Mouse (Mus musculus): ENCODE measurements around the gene Ift81. TPM values are rescaled to one million over a fixed set of nuclear protein-coding genes. Genes with fewer than 3 reads are reported as not detected.

The Ift81 gene
- polyA plus RNA-seq, 1 experiment from 2014 or later = 61.9 TPM

DNA sequence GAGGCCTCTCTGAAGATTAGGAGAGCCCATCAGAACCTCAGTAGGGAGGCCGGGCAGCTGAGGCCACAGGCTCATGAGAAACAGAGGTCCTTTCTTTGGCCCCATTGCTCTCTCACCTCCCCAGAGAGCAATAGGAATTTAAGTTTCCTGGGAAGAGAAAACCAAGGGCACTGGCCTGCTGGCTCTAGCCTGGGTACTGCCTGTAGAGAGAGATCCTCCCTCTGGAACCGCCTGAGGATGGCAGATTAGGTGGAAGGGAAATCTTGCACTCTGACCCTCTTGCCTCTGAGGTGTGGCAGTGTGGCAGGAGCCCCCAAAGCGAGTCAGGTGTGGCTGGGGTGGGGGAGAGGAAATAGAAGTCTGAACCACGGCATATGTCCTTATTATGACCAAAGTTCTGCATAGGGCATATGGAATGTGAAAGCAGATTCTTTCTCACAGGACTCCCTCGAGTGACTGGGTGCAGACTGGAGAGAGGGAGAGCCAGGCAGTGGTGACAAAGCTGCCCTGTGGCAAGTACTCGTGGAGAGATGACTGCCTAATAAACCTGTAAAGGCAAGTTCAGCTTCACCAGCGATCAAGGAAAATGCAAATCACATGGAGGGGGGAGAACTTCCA is 95.2 kb downstream of the Ift81 start:
- Histone ChIP-seq H3K27me3 (ENCODE audit: control insufficient read depth, insufficient read depth, low read length) (no peaks in the 10 kb centered on the region), H3K4me3 (replicated peaks; ENCODE audit: low read length) (no peak overlapping the region), H3K27ac (no peak overlapping the region), H3K9me3 (ENCODE audit: control insufficient read depth, low read length) (no peaks in the 10 kb centered on the region), H3K4me2 (replicated peaks) (no peak overlapping the region), H3K9ac (no peak overlapping the region), H3K4me1 (replicated peaks; ENCODE audit: control insufficient read depth, insufficient read depth, low read length) (peaks cover 2% of the 10 kb centered on the region; the same call in 1 of the 2 replicates), H3K36me3 (replicated peaks; ENCODE audit: control insufficient read depth, insufficient read depth) (no peaks in the 10 kb centered on the region)
- 55% methylated on average over 7 of the region's 7 CpGs for whole genome bisulfite sequencing
- DNase-seq (ENCODE audit: low spot score) (no peak), ATAC-seq (ENCODE audit: low FRiP score) (no peak)

- no peaks in the 10 kb centered on the region for H3K36me3 ChIP-seq (replicated peaks; ENCODE audit: control insufficient read depth, insufficient read depth)
- no peak overlapping the region for H3K4me3 ChIP-seq (replicated peaks; ENCODE audit: low read length)
- DNase-seq (ENCODE audit: low spot score) (no peak), ATAC-seq (ENCODE audit: low FRiP score) (no peak)
- H3K9ac ChIP-seq = no peak overlapping the region
- H3K27me3 ChIP-seq (ENCODE audit: control insufficient read depth, insufficient read depth, low read length) = no peaks in the 10 kb centered on the region
- peaks cover 8% of the 10 kb centered on the region for H3K4me1 ChIP-seq (replicated peaks; ENCODE audit: control insufficient read depth, insufficient read depth, low read length)
- H3K27ac ChIP-seq = no peak overlapping the region
- no peak overlapping the region for H3K4me2 ChIP-seq (replicated peaks)
- WGBS = 12% methylated on average over 8 of the region's 8 CpGs
- no peaks in the 10 kb centered on the region for H3K9me3 ChIP-seq (ENCODE audit: control insufficient read depth, low read length)
Measured at GRCm38 (mm10) chr5:122518247-122518646, 96.1 kb downstream of the Ift81 start.

- H3K4me2 ChIP-seq (replicated peaks) = no peak overlapping the region
- H3K9ac ChIP-seq = no peak overlapping the region
- no peak for ATAC-seq (ENCODE audit: low FRiP score)
- no peak for DNase-seq (ENCODE audit: low spot score)
- H3K36me3 ChIP-seq (replicated peaks; ENCODE audit: control insufficient read depth, insufficient read depth) = no peaks in the 10 kb centered on the region
- no peak overlapping the region for H3K27ac ChIP-seq
- H3K4me1 ChIP-seq (replicated peaks; ENCODE audit: control insufficient read depth, insufficient read depth, low read length) = peaks cover 8% of the 10 kb centered on the region
- WGBS = 73% methylated on average over 5 of the region's 5 CpGs
- no peak overlapping the region for H3K4me3 ChIP-seq (replicated peaks; ENCODE audit: low read length)
- no peaks in the 10 kb centered on the region for H3K27me3 ChIP-seq (ENCODE audit: control insufficient read depth, insufficient read depth, low read length)
- no peaks in the 10 kb centered on the region for H3K9me3 ChIP-seq (ENCODE audit: control insufficient read depth, low read length)
Measured at GRCm38 (mm10) chr5:122516901-122517300, 97.4 kb downstream of the Ift81 start.

GRCm38 (mm10) chr5:122516029-122516730 is 98.1 kb downstream of the Ift81 start:
- Histone ChIP-seq H3K27ac (no peak overlapping the region), H3K9me3 (ENCODE audit: control insufficient read depth, low read length) (no peaks in the 10 kb centered on the region), H3K4me1 (replicated peaks; ENCODE audit: control insufficient read depth, insufficient read depth, low read length) (peaks cover 8% of the 10 kb centered on the region), H3K4me3 (replicated peaks; ENCODE audit: low read length) (no peak overlapping the region), H3K36me3 (replicated peaks; ENCODE audit: control insufficient read depth, insufficient read depth) (no peaks in the 10 kb centered on the region), H3K4me2 (replicated peaks) (no peak overlapping the region), H3K9ac (no peak overlapping the region), H3K27me3 (ENCODE audit: control insufficient read depth, insufficient read depth, low read length) (no peaks in the 10 kb centered on the region)
- ATAC-seq (ENCODE audit: low FRiP score) (no peak), DNase-seq (ENCODE audit: low spot score) (no peak)
- WGBS = 79% methylated on average over 11 of the region's 11 CpGs

- H3K27me3 ChIP-seq (ENCODE audit: control insufficient read depth, insufficient read depth, low read length) = no peaks in the 10 kb centered on the region
- H3K4me1 ChIP-seq (replicated peaks; ENCODE audit: control insufficient read depth, insufficient read depth, low read length) = peaks cover 8% of the 10 kb centered on the region
- H3K9ac ChIP-seq = no peak overlapping the region
- ATAC-seq (ENCODE audit: low FRiP score) (no peak), DNase-seq (ENCODE audit: low spot score) (no peak)
- 0 out of 2 replicates have a peak overlapping the region, but pooled peaks have one; percentile 21 for H3K4me2 ChIP-seq (replicated peaks)
- H3K27ac ChIP-seq = no peak overlapping the region
- H3K36me3 ChIP-seq (replicated peaks; ENCODE audit: control insufficient read depth, insufficient read depth) = no peaks in the 10 kb centered on the region
- no peaks in the 10 kb centered on the region for H3K9me3 ChIP-seq (ENCODE audit: control insufficient read depth, low read length)
- H3K4me3 ChIP-seq (replicated peaks; ENCODE audit: low read length) = no peak overlapping the region
- 19% methylated on average over 8 of the region's 8 CpGs for WGBS
Measured at GRCm38 (mm10) chr5:122514127-122514521, 100.2 kb downstream of the Ift81 start.

- 48% methylated on average over 21 of the region's 23 CpGs for WGBS
- no peak for ATAC-seq (ENCODE audit: low FRiP score)
- no peak for DNase-seq (ENCODE audit: low spot score)
Measured at GRCm38 (mm10) chr5:122513421-122514126, 100.7 kb downstream of the Ift81 start.

GRCm38 (mm10) chr5:122512011-122512410 is 102.3 kb downstream of the Ift81 start:
- ATAC-seq (ENCODE audit: low FRiP score) (no peak), DNase-seq (ENCODE audit: low spot score) (no peak)
- Histone ChIP-seq H3K4me3 (replicated peaks; ENCODE audit: low read length) (no peak overlapping the region), H3K9ac (no peak overlapping the region), H3K4me2 (replicated peaks) (no peak overlapping the region), H3K36me3 (replicated peaks; ENCODE audit: control insufficient read depth, insufficient read depth) (no peaks in the 10 kb centered on the region), H3K27me3 (ENCODE audit: control insufficient read depth, insufficient read depth, low read length) (no peaks in the 10 kb centered on the region), H3K4me1 (replicated peaks; ENCODE audit: control insufficient read depth, insufficient read depth, low read length) (peaks cover 8% of the 10 kb centered on the region), H3K9me3 (ENCODE audit: control insufficient read depth, low read length) (no peaks in the 10 kb centered on the region), H3K27ac (no peak overlapping the region)
- WGBS = 71% methylated on average over 6 of the region's 6 CpGs

More at GRCm38 (mm10) chr5:122513421-122514126, 100.7 kb downstream of the Ift81 start:
- peaks cover 8% of the 10 kb centered on the region for H3K4me1 ChIP-seq (replicated peaks; ENCODE audit: control insufficient read depth, insufficient read depth, low read length)
- H3K4me3 ChIP-seq (replicated peaks; ENCODE audit: low read length) = no peak overlapping the region
- no peaks in the 10 kb centered on the region for H3K27me3 ChIP-seq (ENCODE audit: control insufficient read depth, insufficient read depth, low read length)
- H3K4me2 ChIP-seq (replicated peaks) = 0 out of 2 replicates have a peak overlapping the region, but pooled peaks have one; percentile 21
- no peak overlapping the region for H3K27ac ChIP-seq
- no peak overlapping the region for H3K9ac ChIP-seq
- no peaks in the 10 kb centered on the region for H3K36me3 ChIP-seq (replicated peaks; ENCODE audit: control insufficient read depth, insufficient read depth)
- no peaks in the 10 kb centered on the region for H3K9me3 ChIP-seq (ENCODE audit: control insufficient read depth, low read length)

- Histone ChIP-seq H3K36me3 (replicated peaks; ENCODE audit: control insufficient read depth, insufficient read depth) (no peaks in the 10 kb centered on the region), H3K4me1 (replicated peaks; ENCODE audit: control insufficient read depth, insufficient read depth, low read length) (peaks cover 8% of the 10 kb centered on the region), H3K27ac (no peak overlapping the region), H3K9me3 (ENCODE audit: control insufficient read depth, low read length) (no peaks in the 10 kb centered on the region), H3K9ac (no peak overlapping the region), H3K27me3 (ENCODE audit: control insufficient read depth, insufficient read depth, low read length) (no peaks in the 10 kb centered on the region), H3K4me2 (replicated peaks) (no peak overlapping the region), H3K4me3 (replicated peaks; ENCODE audit: low read length) (no peak overlapping the region)
- no peak for DNase-seq (ENCODE audit: low spot score)
- WGBS = 65% methylated on average over 9 of the region's 9 CpGs
- no peak for ATAC-seq (ENCODE audit: low FRiP score)
Measured at GRCm38 (mm10) chr5:122511405-122511804, 102.9 kb downstream of the Ift81 start.

GRCm38 (mm10) chr5:122510651-122511157 is 103.6 kb downstream of the Ift81 start:
- H3K4me2 ChIP-seq (replicated peaks) = no peak overlapping the region
- H3K4me1 ChIP-seq (replicated peaks; ENCODE audit: control insufficient read depth, insufficient read depth, low read length) = peaks cover 8% of the 10 kb centered on the region
- H3K36me3 ChIP-seq (replicated peaks; ENCODE audit: control insufficient read depth, insufficient read depth) = no peaks in the 10 kb centered on the region
- no peak overlapping the region for H3K4me3 ChIP-seq (replicated peaks; ENCODE audit: low read length)
- H3K27me3 ChIP-seq (ENCODE audit: control insufficient read depth, insufficient read depth, low read length) = no peaks in the 10 kb centered on the region
- WGBS = 74% methylated on average over 17 of the region's 17 CpGs
- no peak overlapping the region for H3K27ac ChIP-seq
- no peaks in the 10 kb centered on the region for H3K9me3 ChIP-seq (ENCODE audit: control insufficient read depth, low read length)
- no peak for DNase-seq (ENCODE audit: low spot score)
- H3K9ac ChIP-seq = no peak overlapping the region
- no peak for ATAC-seq (ENCODE audit: low FRiP score)

All from hindbrain, embryonic 14.5 days (tissue).